Mouse (Mus musculus) lung, postnatal 0 days (tissue): ENCODE data around the gene Ppil1. TPM values are rescaled to one million over a fixed set of nuclear protein-coding genes. Genes with fewer than 3 reads are reported as not detected.
"Not testable (repeated sequence)": the region's sequence is repeated elsewhere in the genome, so short reads cannot be mapped to it uniquely, and the experiment has no call there.

Source experiments
- ATAC-seq: fragments of 200-750 bp; cut with Nextera tagmentation; 2 replicates; pipeline ENCODE4 v1.8.0; 2017; ENCODE audit warnings: moderate library complexity
- DNase-seq: peaks from one replicate; pipeline ENCODE4 v3.0.0-alpha.2; 2016; ENCODE audit warnings: low spot score
- H3K27ac ChIP-seq: fragments of 300-500 bp; sonication (generic); 2 replicates; pipeline ENCODE4 v1.5.1; 2014; ENCODE audit warnings: antibody characterized with exemption, mild to moderate bottlenecking, low read length, mixed read lengths
- H3K27me3 ChIP-seq: fragments of 300-500 bp; sonication (generic); replicated peaks from 2 replicates; pipeline ENCODE4 v1.6.1; 2014; ENCODE audit warnings: low read length, mixed read lengths; ENCODE audit not compliant: insufficient read depth
- H3K36me3 ChIP-seq: fragments of 300-500 bp; sonication (generic); 2 replicates; pipeline ENCODE4 v1.6.1; 2014; ENCODE audit warnings: low read length, mixed read lengths; ENCODE audit not compliant: insufficient read depth
- H3K4me1 ChIP-seq: fragments of 300-500 bp; sonication (generic); 2 replicates; pipeline ENCODE4 v1.6.1; 2014; ENCODE audit warnings: antibody characterized with exemption, low read depth, low read length, mixed read lengths; ENCODE audit not compliant: insufficient read depth
- H3K4me2 ChIP-seq: fragments of 300-500 bp; sonication (generic); replicated peaks from 2 replicates; pipeline ENCODE4 v1.6.1; 2014; ENCODE audit warnings: low read depth, mild to moderate bottlenecking, low read length, moderate library complexity, mixed read lengths
- H3K4me3 ChIP-seq: fragments of 300-500 bp; sonication (generic); 2 replicates; pipeline ENCODE4 v1.5.1; 2014; ENCODE audit warnings: low read depth, low read length
- H3K9ac ChIP-seq: fragments of 300-500 bp; sonication (generic); replicated peaks from 2 replicates; pipeline ENCODE4 v1.6.1; 2014; ENCODE audit warnings: low read depth, mild to moderate bottlenecking
- H3K9me3 ChIP-seq: fragments of 300-500 bp; sonication (generic); 2 replicates; pipeline ENCODE4 v1.6.1; 2016; ENCODE audit warnings: low read length, mixed read lengths
- CTCF ChIP-seq: IDR thresholded peaks from 2 replicates; pipeline ENCODE4 v1.5.1; 2016; ENCODE audit warnings: antibody characterized with exemption, mild to moderate bottlenecking
- EP300 ChIP-seq: IDR thresholded peaks from 2 replicates; pipeline ENCODE4 v1.6.1; 2016; ENCODE audit warnings: antibody characterized with exemption, mild to moderate bottlenecking, control low read depth
- WGBS: fragments of 180-500 bp; shearing (Covaris S2); extraction: QIAGEN DNeasy Blood & Tissue Kit; methylation state at CpG from one replicate; pipeline ENCODE4 v1.1.7; 2014; 5-methylcytosine and 5-hydroxymethylcytosine counted together
- polyA plus RNA-seq: library from polyadenylated mRNA; unstranded; fragments of >200 nt; fragmentation: Nextera tagmentation; extraction: Ambion mirVana; gene quantifications from 2 replicates; pipeline ENCODE4 v1.2.1, GENCODE M21; 2015

The Ppil1 gene
- polyA plus RNA-seq, 1 experiment from 2014 or later: 44.5 TPM

DNA sequence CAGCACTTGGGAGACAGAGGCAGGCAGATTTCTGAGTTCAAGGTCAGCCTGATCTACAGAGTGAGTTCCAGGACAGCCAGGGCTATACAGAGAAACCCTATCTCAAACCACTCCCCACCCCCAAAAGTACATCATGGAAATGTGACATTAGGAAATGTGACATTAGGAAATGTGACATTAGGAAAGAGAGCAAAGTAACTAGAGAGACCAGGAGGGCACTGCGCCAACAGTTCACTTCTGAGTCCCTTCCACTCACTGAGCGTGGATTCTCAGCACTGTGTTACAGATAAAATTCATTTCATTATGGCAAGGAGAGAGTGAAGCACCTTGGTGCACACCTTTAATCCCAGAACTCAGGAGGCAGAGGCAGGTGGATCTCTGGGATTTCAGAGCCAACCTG lies 5.1 kb downstream of the Ppil1 start:
- 78% methylated on average over 2 of the region's 2 CpGs for WGBS
- H3K36me3 ChIP-seq: no peaks in the 10 kb centered on the region

DNA sequence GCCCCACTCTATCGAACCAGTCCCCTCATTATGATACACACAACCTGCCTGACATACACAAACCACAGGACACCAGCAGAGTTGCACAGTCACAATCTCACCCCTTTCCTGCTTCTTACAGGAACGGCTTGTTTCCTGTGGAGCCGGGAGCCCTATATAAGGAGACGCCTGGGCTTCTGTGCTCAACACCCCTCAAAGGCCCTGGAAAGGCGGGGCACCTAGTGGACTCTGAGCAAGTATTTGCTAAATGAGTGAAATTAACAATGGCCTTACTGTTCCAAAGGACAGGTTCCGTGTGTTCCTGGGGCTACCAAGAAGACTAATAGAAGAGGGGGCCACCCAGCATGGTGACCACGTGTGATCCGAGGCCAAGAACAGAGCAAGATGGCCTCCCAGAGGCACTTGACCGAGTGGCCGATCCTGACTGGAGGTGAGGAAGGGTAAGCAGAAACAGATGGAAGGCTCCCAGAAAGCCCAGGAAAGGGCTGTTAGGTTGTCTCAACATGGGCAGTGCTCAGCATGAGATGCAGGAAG lies 5.9 kb downstream of the Ppil1 start:
- no peak overlapping the region for H3K9ac ChIP-seq
- WGBS: 42% methylated on average over 10 of the region's 10 CpGs
- H3K9me3 ChIP-seq: no peaks in the 10 kb centered on the region
- no peak for TF ChIP-seq CTCF
- TF ChIP-seq EP300: no peak
- H3K36me3 ChIP-seq: no peaks in the 10 kb centered on the region
- H3K4me3 ChIP-seq: no peak overlapping the region
- no peak overlapping the region for H3K4me2 ChIP-seq
- DNase-seq (no peak), ATAC-seq (no peak; the same call in 1 of the 2 replicates)
- H3K4me1 ChIP-seq: no peaks in the 10 kb centered on the region; the same call in 1 of the 2 replicates
- H3K27me3 ChIP-seq: no peaks in the 10 kb centered on the region
- H3K27ac ChIP-seq: peak overlapping the region; percentile 33; the same call in 1 of the 2 replicates

More for the DNA sequence above, 5.1 kb downstream of the Ppil1 start:
- H3K4me1 ChIP-seq: no peaks in the 10 kb centered on the region; the same call in 1 of the 2 replicates
- DNase-seq: peak; percentile 65
- H3K27ac ChIP-seq: peak overlapping the region; percentile 33; the same call in 1 of the 2 replicates
- no peak overlapping the region for H3K4me3 ChIP-seq
- H3K27me3 ChIP-seq: no peaks in the 10 kb centered on the region
- no peaks in the 10 kb centered on the region for H3K9me3 ChIP-seq
- no peak overlapping the region for H3K9ac ChIP-seq
- ATAC-seq: 0 out of 2 replicates have a peak, but pooled peaks have one; percentile 2
- TF ChIP-seq CTCF (no peak), EP300 (no peak)
- H3K4me2 ChIP-seq: no peak overlapping the region

DNA sequence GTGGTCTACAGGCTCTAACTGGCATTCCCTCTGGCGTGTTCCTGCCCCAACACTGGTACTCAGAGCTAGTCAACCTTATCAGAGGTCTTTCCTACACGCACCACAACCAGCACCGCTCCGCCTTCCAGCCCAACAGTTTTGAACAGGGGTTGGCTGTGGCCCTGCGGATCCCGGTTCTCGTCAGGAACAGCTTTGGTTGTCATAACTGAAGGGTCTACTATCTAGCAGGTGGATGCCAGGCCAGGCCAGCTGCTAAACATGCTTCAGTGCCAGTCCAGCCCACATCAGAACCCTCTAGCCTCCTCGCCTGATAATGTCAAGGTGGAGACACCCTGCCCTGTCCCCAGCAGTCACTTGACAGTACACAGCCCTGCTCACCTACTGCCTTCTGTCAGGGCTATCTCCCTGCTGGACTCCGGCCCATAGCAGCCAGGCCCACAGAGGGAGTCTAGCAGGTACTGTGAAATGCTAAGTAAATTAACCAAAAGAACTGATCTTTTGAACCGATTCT lies 6.9 kb downstream of the Ppil1 start:
- Histone ChIP-seq H3K9me3 (no peaks in the 10 kb centered on the region), H3K4me3 (no peak overlapping the region), H3K27me3 (no peaks in the 10 kb centered on the region), H3K27ac (0 out of 2 replicates have a peak overlapping the region, but pooled peaks have one; percentile 9), H3K4me2 (no peak overlapping the region), H3K4me1 (peaks cover 4% of the 10 kb centered on the region), H3K9ac (no peak overlapping the region), H3K36me3 (no peaks in the 10 kb centered on the region)
- ATAC-seq (no peak), DNase-seq (no peak)
- 78% methylated on average over 10 of the region's 10 CpGs for WGBS
- no peak for TF ChIP-seq EP300
- no peak for TF ChIP-seq CTCF

DNA sequence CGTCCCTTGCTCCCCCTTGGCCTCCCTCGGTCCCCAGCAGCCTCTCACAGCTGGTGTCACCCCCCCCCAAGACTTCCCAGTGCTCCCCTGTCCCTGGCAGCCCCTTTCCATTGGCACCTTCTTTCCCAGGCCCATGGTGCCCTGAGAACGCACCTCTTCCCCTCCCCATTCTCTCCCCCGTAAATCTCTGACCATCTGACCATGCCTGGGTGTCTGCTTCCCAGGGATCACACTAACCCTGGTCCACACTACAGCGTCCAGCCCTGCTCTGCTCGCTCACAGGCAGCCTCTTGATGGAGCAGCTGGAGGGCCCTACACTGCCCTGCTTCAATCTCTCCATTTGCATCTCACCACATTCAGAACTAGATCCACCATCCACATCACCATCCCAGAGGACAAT lies 7.5 kb downstream of the Ppil1 start:
- no peak for ATAC-seq
- 0 out of 2 replicates have a peak overlapping the region, but pooled peaks have one; percentile 9 for H3K27ac ChIP-seq
- 62% methylated on average over 6 of the region's 6 CpGs for WGBS
- no peak overlapping the region for H3K4me2 ChIP-seq
- DNase-seq: no peak
- no peaks in the 10 kb centered on the region for H3K36me3 ChIP-seq
- H3K9me3 ChIP-seq: no peaks in the 10 kb centered on the region
- peaks cover 8% of the 10 kb centered on the region for H3K4me1 ChIP-seq
- no peak overlapping the region for H3K9ac ChIP-seq
- TF ChIP-seq EP300 (no peak), CTCF (no peak)
- no peak overlapping the region for H3K4me3 ChIP-seq
- H3K27me3 ChIP-seq: no peaks in the 10 kb centered on the region

DNA sequence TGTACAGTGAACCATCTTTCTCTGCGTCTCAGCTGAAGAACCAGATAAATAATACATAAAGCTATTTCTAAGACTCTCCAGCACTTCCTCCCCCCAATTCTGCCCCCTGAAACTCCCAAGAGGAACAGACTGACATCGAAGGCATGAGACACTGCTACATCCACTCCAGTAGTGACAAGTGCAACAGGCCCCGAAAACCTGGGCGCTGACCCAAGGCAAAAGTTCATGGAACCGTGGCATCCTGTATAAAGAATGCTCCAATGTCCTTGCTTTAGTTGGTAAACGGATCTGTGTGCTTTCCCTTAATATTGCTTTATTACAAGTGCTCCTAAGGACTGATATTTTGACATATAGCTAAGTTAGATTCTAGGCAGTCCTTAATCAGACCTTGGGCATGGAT lies 9.2 kb downstream of the Ppil1 start:
- not testable (repeated sequence) for H3K27me3 ChIP-seq, H3K27ac ChIP-seq, H3K4me3 ChIP-seq, H3K4me2 ChIP-seq, H3K9ac ChIP-seq, H3K9me3 ChIP-seq, DNase-seq, ATAC-seq, H3K36me3 ChIP-seq
- peaks cover 13% of the 10 kb centered on the region for H3K4me1 ChIP-seq
- 82% methylated on average over 6 of the region's 6 CpGs for WGBS

DNA sequence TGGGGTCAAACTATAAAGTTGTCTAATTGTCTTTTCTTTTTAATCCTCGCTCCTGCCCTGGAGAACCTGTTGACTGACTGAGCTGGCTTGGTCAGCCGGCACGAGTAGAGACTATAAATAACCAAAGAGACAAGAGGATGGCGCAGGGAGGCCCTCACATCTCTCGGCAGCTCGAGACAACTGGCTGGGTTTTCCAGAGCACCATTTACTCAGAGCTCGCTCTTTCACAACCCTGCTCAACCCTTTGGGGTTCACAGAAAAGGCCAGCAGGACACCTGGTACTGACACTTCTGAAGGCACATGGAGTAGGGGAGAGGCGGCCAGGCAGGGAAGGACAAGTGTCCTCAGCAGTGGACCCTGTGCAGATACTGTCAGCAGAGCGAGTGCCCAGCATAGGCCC lies 10.3 kb downstream of the Ppil1 start:
- no peaks in the 10 kb centered on the region for H3K27me3 ChIP-seq
- H3K36me3 ChIP-seq: no peaks in the 10 kb centered on the region
- ATAC-seq (no peak), DNase-seq (no peak)
- no peak for TF ChIP-seq CTCF
- TF ChIP-seq EP300: no peak
- no peak overlapping the region for H3K4me2 ChIP-seq
- H3K9me3 ChIP-seq: no peaks in the 10 kb centered on the region
- peaks cover 13% of the 10 kb centered on the region for H3K4me1 ChIP-seq
- H3K9ac ChIP-seq: no peak overlapping the region
- no peak overlapping the region for H3K4me3 ChIP-seq
- no peak overlapping the region for H3K27ac ChIP-seq
- WGBS: 60% methylated on average over 9 of the region's 9 CpGs

DNA sequence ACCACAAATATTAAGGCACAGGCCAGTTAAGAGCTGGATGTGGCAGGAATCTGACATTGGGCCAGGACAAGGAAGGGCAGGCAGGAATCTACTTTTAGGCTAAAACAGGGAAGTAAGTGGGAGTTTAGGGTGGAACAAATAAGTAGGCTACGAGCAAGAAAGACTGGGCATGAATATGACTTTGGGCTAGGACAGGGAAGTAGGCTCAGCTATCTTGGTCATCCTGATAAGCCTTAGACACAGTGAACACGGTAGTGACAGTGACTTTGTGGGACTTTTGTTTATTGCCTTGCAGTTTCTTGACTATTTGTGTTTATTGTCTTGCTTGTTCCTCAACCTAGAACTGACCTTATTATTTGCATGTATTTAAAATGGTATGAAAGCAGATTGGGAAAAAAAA lies 10.8 kb downstream of the Ppil1 start:
- no peak overlapping the region for H3K4me3 ChIP-seq
- ATAC-seq (no peak), DNase-seq (no peak)
- TF ChIP-seq EP300: no peak
- no peak for TF ChIP-seq CTCF
- no peaks in the 10 kb centered on the region for H3K27me3 ChIP-seq
- H3K36me3 ChIP-seq: no peaks in the 10 kb centered on the region
- peaks cover 13% of the 10 kb centered on the region for H3K4me1 ChIP-seq
- H3K4me2 ChIP-seq: no peak overlapping the region
- WGBS: 71% methylated on average over 2 of the region's 2 CpGs
- no peak overlapping the region for H3K9ac ChIP-seq
- no peak overlapping the region for H3K27ac ChIP-seq
- H3K9me3 ChIP-seq: no peaks in the 10 kb centered on the region
